Mouse (Mus musculus) G1E (cell line): ENCODE data around the gene Cep164.

Source experiments
- CTCF ChIP-seq: IDR thresholded peaks from 2 replicates; pipeline ENCODE4 v1.5.1; 2012; ENCODE audit warnings: low read depth, low read length, inconsistent platforms, mixed read lengths
- TAL1 ChIP-seq: conservative IDR thresholded peaks from 2 replicates; pipeline ENCODE4 v1.6.1; 2012; ENCODE audit warnings: low read depth, low read length, inconsistent platforms, mixed read lengths

DNA sequence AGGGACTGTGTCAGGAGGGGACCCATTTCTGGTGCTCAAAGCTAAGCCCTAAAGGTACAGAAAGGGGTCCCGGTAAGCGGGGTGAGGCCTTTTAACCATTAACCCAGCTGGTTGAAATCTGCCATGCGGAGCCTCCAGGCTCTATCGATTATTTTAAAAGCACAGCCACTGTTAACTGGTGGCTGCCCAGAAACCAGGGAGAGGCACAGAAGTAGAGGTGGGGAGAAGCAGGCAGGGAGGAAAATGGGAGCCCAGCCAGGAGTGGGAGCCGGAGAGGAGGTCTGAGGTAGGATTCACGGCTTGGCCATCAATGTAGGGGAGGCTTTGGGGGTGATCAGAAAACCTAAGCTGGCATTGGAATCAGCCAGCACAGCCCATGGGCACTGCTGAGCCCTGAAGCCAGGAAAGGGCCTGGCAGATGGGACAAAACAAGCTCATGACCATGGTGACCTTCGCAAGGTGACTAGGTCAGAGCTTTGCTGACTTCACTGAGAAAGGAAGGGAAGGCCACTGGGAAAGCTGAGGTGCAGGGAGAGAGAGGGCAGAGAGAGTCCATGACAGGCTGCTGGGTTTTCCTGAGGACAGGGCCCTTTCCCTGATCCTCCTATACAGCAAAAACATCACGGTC lies 22.2 kb upstream of the Cep164 start:
- TF ChIP-seq TAL1 = no peak
- no peak for TF ChIP-seq CTCF
